Mouse (Mus musculus): Measurements from ENCODE around the gene Lsm10. TPM values are rescaled to one million over a fixed set of nuclear protein-coding genes. Genes with fewer than 3 reads are reported as not detected.

Gene Lsm10
- polyA plus RNA-seq, 1 experiment from 2014 or later: 41.8 TPM

DNA sequence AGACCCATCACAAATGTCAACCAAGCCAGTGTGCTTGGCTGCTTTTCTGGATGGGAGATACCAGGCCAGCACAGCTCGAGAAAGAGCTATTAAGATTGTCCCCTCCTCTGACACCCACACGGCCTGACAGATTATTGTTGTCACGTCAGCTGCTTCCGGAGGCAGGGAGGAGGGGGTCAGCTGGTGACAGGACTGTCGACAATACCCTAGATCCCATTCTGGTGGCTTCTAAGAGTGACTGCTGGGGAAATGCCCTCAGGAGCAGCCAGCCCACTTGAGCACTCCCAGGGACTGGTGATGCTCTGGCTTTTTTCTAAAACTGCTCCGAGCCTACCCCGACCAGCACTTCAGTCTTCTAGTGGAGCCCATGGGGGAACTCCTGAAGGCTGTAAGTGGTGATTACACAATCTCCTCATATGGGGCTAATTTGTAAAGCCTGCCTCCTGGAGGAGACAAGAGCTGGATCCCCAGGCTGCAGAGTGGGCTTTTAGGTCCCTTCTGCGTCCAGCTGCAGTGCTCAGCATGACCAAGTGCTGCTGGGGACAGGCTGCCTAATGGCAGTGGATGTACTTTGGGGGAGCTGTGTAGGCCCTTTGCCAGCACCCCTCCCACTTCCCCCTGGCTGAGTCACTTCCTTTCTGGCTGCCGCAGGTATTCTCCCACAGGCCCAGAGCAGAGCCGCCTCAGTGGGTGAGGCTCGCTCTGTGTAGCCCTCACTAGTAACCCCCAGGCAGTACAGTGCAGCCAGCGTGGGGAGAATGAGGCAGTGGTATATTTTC is 14.1 kb downstream of the Lsm10 start:
- 9% methylated on average over 12 of the region's 12 CpGs for WGBS
- Histone ChIP-seq H3K4me3 (ENCODE audit: low read depth, low read length) (peak overlapping the region; percentile 1; the same call in 1 of the 2 replicates), H3K9ac (ENCODE audit: low read length) (peak overlapping the region; percentile 45)

DNA sequence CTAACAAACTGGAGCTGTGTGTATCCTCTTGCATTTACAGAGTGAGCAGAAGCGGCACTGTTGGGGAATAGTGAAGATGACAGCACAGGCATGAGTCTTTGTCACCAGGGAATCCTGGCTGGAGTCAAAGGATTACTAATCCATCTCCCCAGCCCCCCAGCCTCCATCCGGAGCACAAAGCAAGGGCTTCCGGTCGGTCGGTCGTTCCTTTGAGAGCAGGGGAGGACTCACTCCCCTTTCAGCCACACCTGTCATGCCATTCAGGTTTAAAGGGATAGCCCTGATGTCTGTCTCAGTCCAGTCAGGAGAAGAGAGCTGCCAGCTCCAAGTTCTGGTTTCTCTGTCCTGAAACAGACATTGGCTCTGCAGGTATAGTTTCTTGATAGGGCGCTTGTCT is 14.7 kb downstream of the Lsm10 start:
- Histone ChIP-seq H3K27me3 (ENCODE audit: control insufficient read depth, insufficient read depth, low read length) (no peaks in the 10 kb centered on the region), H3K9me3 (ENCODE audit: control insufficient read depth, low read length) (no peaks in the 10 kb centered on the region), H3K4me2 (replicated peaks; ENCODE audit: low read depth) (peak overlapping the region; percentile 30), H3K4me3 (ENCODE audit: low read depth, low read length) (no peak overlapping the region), H3K4me1 (replicated peaks; ENCODE audit: control insufficient read depth, insufficient read depth) (peaks cover 12% of the 10 kb centered on the region; the same call in 1 of the 2 replicates), H3K27ac (replicated peaks) (peak overlapping the region; percentile 90), H3K9ac (ENCODE audit: low read length) (peak overlapping the region; percentile 45), H3K36me3 (ENCODE audit: control insufficient read depth, insufficient read depth, low read length) (no peaks in the 10 kb centered on the region)
- no peak for TF ChIP-seq CTCF (IDR thresholded peaks at IDR 0.05; ENCODE audit: low read depth)
- TF ChIP-seq EP300 (optimal IDR thresholded peaks at IDR 0.05): no peak
- ATAC-seq (ENCODE audit: low FRiP score, low TSS enrichment) (no peak), DNase-seq (ENCODE audit: low spot score) (no peak)
- 17% methylated on average over 7 of the region's 7 CpGs for WGBS

More for the DNA sequence above, 14.1 kb downstream of the Lsm10 start:
- peak; percentile 65 for TF ChIP-seq CTCF (IDR thresholded peaks at IDR 0.05; ENCODE audit: low read depth)
- no peak for TF ChIP-seq EP300 (optimal IDR thresholded peaks at IDR 0.05)
- peak overlapping the region; percentile 90 for H3K27ac ChIP-seq (replicated peaks)
- peaks cover 12% of the 10 kb centered on the region; the same call in 1 of the 2 replicates for H3K4me1 ChIP-seq (replicated peaks; ENCODE audit: control insufficient read depth, insufficient read depth)
- no peaks in the 10 kb centered on the region for H3K27me3 ChIP-seq (ENCODE audit: control insufficient read depth, insufficient read depth, low read length)
- peak overlapping the region; percentile 30 for H3K4me2 ChIP-seq (replicated peaks; ENCODE audit: low read depth)
- DNase-seq (ENCODE audit: low spot score) (peak; percentile 88), ATAC-seq (ENCODE audit: low FRiP score, low TSS enrichment) (peak; percentile 90)
- no peaks in the 10 kb centered on the region for H3K9me3 ChIP-seq (ENCODE audit: control insufficient read depth, low read length)
- no peaks in the 10 kb centered on the region for H3K36me3 ChIP-seq (ENCODE audit: control insufficient read depth, insufficient read depth, low read length)

DNA sequence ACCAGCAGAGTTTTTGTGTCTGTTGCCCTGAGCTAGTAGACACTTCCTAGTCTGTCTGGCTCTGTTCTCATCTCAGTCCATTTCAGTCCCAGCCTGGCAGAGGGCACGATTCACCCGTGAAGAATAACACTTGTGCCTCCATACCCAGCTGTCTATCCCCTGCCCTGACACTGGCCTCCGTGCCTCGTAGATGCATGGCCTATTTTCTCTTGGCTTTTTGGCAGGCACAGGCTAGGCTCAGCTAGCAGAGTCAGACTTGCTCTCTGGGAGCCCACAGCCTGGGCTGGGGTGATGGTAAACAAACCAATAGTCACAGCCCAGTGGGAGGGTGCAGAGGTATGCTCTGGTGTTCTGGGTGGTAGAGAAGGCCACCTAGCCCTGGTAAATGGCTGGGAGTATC is 16.8 kb downstream of the Lsm10 start:
- Histone ChIP-seq H3K36me3 (ENCODE audit: control insufficient read depth, insufficient read depth, low read length) (no peaks in the 10 kb centered on the region), H3K9ac (ENCODE audit: low read length) (no peak overlapping the region), H3K27me3 (ENCODE audit: control insufficient read depth, insufficient read depth, low read length) (no peaks in the 10 kb centered on the region), H3K9me3 (ENCODE audit: control insufficient read depth, low read length) (no peaks in the 10 kb centered on the region), H3K4me3 (ENCODE audit: low read depth, low read length) (no peak overlapping the region), H3K27ac (replicated peaks) (no peak overlapping the region), H3K4me2 (replicated peaks; ENCODE audit: low read depth) (no peak overlapping the region), H3K4me1 (replicated peaks; ENCODE audit: control insufficient read depth, insufficient read depth) (peaks cover 12% of the 10 kb centered on the region; the same call in 1 of the 2 replicates)
- DNase-seq (ENCODE audit: low spot score): no peak
- TF ChIP-seq EP300 (optimal IDR thresholded peaks at IDR 0.05): no peak
- no peak for TF ChIP-seq CTCF (IDR thresholded peaks at IDR 0.05; ENCODE audit: low read depth)
- 60% methylated on average over 4 of the region's 4 CpGs for WGBS
- no peak for ATAC-seq (ENCODE audit: low FRiP score, low TSS enrichment)

DNA sequence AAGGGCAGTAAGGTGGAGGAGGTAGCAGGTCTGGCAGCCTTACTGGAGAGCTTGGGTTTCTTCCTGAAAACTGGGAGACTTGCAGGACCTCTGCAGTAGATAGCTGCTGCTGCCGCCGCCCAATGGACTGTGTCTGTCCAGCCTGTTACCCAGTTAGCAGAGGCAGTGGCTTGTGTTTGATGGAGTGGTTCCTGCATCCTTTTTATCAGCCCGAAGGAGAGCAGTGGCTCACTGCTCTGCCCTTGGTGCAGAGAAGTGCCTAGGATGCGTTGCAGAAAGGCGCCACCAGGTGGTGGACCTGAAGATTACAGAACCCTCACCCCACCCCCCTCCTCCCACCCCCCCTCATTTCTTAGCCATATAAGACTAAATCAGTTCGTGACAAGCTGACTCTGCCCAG is 17.5 kb downstream of the Lsm10 start:
- no peaks in the 10 kb centered on the region for H3K36me3 ChIP-seq (ENCODE audit: control insufficient read depth, insufficient read depth, low read length)
- peak; percentile 25; the same call in 1 of the 2 replicates for ATAC-seq (ENCODE audit: low FRiP score, low TSS enrichment)

DNA sequence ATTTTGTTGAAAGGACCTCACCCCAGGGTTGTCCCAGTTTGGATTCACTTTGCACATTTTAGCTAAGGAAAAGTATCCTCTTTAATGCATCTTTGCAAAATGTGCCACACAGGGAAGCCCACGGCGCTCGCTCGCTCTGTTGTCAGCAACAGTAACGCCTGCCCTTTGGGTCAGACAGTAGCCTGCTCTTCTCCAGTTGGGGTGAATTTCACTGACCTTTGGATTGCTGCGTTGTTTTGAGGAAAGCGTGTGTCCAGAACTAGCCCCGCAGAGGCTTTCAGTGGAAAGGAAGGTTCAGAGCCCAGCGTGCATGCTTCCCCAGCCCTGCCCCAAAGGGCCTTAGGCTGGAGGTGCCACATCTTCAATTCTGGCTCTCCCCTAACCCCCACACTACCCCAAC is 19.0 kb downstream of the Lsm10 start:
- no peak for DNase-seq (ENCODE audit: low spot score)
- Histone ChIP-seq H3K27ac (replicated peaks) (no peak overlapping the region), H3K9me3 (ENCODE audit: control insufficient read depth, low read length) (no peaks in the 10 kb centered on the region), H3K4me1 (replicated peaks; ENCODE audit: control insufficient read depth, insufficient read depth) (peaks cover 3% of the 10 kb centered on the region; the same call in 1 of the 2 replicates), H3K27me3 (ENCODE audit: control insufficient read depth, insufficient read depth, low read length) (no peaks in the 10 kb centered on the region), H3K36me3 (ENCODE audit: control insufficient read depth, insufficient read depth, low read length) (no peaks in the 10 kb centered on the region), H3K4me2 (replicated peaks; ENCODE audit: low read depth) (no peak overlapping the region), H3K4me3 (ENCODE audit: low read depth, low read length) (no peak overlapping the region), H3K9ac (ENCODE audit: low read length) (no peak overlapping the region)
- TF ChIP-seq CTCF (IDR thresholded peaks at IDR 0.05; ENCODE audit: low read depth): no peak
- TF ChIP-seq EP300 (optimal IDR thresholded peaks at IDR 0.05): no peak
- ATAC-seq (ENCODE audit: low FRiP score, low TSS enrichment): no peak
- WGBS: 87% methylated on average over 9 of the region's 9 CpGs

More for the DNA sequence above, 17.5 kb downstream of the Lsm10 start:
- no peaks in the 10 kb centered on the region for H3K27me3 ChIP-seq (ENCODE audit: control insufficient read depth, insufficient read depth, low read length)
- H3K4me2 ChIP-seq (replicated peaks; ENCODE audit: low read depth): no peak overlapping the region
- H3K4me1 ChIP-seq (replicated peaks; ENCODE audit: control insufficient read depth, insufficient read depth): peaks cover 12% of the 10 kb centered on the region; the same call in 1 of the 2 replicates
- 16% methylated on average over 6 of the region's 6 CpGs for WGBS
- no peak overlapping the region for H3K9ac ChIP-seq (ENCODE audit: low read length)
- H3K27ac ChIP-seq (replicated peaks): 0 out of 2 replicates have a peak overlapping the region, but pooled peaks have one; percentile 8
- TF ChIP-seq CTCF (IDR thresholded peaks at IDR 0.05; ENCODE audit: low read depth) (peak; percentile 75), EP300 (optimal IDR thresholded peaks at IDR 0.05) (no peak)
- H3K4me3 ChIP-seq (ENCODE audit: low read depth, low read length): no peak overlapping the region
- H3K9me3 ChIP-seq (ENCODE audit: control insufficient read depth, low read length): no peaks in the 10 kb centered on the region
- peak; percentile 74 for DNase-seq (ENCODE audit: low spot score)

Data from stomach, postnatal 0 days (tissue).